Mouse (Mus musculus): ENCODE measurements around the gene Gpbp1.

Gene Gpbp1

DNA sequence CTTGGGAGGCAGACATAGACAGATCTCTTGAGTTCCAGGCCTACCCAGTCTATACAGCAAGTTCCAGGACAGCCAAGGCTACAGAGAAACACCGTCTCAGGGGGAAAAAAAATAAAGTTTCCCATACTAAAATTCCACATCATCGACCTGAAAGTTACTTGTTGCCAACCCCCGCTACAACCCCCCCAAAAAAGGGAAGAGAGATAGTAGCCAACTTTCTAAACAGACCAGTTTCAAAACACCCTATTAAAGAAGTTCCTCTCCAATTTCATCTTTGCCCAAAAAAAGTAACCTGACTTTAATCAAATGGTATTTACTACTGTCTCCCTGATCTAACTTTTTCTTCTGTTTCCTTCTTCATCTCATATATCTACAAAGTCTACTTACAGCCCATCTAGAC, 22.6 kb downstream of the Gpbp1 start:
- no peak for DNase-seq (ENCODE audit: low read depth, low spot score)

DNA sequence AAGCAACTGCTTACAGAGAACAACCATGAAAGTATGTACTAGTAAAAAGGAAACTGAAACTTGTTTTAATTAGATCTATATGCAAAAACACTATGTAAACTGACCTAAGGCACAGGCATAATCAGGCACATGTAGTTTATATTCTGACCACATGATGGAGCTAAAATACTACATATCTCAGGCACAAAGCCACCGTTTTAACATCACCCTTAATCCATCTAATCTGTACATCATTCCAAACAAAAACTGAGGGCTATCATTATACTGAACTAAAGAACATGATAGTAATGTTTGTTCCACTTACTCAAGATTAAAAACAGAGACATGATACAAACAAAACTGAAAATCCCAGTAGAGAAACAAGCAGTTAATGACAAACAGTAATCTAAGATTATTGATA, 28.5 kb downstream of the Gpbp1 start:
- DNase-seq (ENCODE audit: low read depth, low spot score): peak; percentile 45

DNA sequence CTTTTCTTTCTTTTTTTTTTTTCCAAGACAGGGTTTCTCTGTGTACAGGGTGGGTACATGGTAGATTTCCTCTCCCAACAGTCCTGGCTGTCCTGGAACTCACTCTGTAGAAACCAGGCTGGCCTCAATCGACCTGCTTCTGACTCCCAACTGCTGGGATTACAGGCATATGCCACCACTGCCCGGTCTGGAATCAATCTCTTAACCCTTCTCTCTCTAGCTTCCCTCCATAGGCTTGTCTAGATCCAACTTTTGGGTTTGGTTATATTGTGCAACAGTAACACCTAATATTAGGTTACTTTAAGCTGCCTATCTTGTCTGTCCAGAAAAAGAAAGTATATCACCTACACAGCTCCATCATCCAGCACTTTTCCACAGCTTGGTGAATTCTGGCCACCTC, 33.1 kb downstream of the Gpbp1 start:
- DNase-seq (ENCODE audit: low read depth, low spot score): no peak

DNA sequence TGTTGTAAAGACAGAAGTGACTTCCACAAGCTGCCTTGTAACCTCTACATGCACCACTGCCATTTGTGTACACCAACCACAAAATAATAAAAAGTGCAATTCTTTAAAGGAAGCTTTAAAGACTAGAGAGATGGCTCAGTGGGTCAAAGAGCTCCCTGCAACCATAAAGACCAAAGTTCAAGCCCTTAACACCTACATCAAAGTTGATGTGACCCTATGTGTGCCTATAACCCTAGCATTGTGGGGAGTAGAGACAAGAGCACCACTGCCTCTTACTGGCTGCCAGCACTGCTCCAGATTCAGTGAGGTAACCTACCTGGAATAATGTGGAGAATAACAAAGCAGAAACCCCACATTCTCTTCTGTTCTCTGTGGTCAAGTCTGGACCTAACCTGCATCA, 45.6 kb downstream of the Gpbp1 start:
- DNase-seq (ENCODE audit: low read depth, low spot score): no peak

DNA sequence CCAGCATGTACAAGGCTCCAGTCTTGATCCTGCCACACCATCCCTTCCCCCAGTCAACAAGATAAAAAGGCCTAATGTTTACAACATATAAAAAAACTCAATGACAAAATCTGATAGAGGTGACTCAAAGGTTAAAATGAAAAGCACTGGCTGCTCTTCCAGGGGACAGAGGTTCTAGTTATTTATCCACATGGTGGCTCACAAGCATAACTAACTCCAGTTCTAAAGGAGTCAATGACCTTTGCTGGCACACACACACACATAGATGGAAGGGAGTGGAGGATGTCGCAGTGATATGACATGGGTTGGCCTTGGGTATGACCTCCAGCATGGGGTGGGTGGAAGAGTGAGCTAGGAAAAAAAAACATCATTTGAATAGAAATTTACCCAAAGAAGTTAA, 58.7 kb downstream of the Gpbp1 start:
- peak; percentile 37 for DNase-seq (ENCODE audit: low read depth, low spot score)

DNA sequence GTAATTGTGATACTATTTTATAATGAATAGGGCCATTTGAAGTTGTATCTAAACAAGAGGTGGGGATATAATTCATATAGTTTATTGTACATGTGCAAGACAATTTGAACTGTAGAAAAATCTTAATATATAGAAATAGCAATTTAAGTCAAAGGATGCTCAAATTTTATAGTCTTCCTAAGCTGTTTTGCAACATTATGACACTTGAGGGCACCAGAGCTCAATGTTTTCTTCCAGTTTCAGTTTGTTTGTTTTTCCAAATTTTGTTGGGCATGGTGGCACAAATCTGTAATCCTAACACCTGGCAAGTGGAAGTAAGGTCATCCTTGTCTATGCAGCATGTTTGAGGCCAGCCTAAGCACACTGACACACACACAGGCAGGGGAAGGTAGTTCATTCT, 68.6 kb downstream of the Gpbp1 start:
- no peak for DNase-seq (ENCODE audit: low read depth, low spot score)

DNA sequence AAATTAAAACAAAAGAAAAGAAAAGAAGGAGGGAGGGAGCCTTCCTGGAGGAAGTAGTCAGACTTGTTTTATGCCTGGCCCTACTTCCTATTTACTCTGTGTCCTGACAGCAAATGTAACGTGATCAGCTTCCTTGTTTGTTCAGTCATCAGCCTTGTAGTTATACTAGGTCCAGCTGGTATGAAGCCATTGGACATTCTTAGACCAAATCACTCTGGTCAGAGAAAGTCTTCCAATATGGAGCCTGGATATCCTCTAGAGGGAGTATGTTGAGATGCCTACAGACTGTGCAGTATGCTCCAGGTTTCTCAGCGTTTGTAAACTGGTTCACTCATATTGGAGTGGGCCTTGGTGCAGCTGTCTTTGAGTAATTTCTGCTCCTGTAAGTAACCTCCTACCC, 71.8 kb downstream of the Gpbp1 start:
- DNase-seq (ENCODE audit: low read depth, low spot score): no peak

DNA sequence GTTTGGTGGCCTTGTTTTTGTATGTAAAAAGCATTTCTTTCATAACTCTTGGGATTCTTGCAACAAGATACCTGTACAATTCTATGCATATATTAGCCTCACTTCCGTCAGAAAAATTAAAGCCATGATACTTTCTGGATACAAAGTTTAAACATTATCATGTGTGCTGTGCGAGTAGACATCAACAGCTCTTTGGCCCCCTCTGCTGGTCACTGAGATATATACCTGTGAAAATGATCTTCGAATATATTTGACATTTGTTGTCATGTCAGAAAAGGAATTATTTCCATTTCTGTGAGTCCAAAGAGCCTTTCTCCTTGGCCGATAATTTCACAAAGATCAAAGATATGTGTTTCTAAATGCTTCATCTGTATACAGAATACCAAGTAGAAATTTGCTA, 76.8 kb downstream of the Gpbp1 start:
- peak; percentile 50 for DNase-seq (ENCODE audit: low read depth, low spot score)

DNA sequence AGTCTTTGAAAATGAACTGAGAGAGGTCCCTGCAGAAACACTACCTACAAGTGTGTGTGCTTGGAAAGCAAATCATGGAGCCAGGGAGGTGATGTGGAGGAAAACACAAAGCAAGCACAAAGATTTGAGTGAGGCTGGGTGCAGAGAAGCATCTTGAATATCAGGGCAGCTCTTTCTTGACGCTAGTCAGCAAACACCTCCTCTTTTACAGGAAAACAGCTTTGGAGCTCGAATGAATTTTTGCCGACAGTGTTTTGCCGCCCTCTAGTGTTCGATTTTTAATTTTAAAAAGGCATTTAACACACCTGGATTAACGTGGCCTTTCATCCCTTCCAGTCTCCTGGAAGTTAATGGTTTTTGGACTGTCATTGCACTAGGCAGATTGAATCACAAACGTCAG, 79.1 kb downstream of the Gpbp1 start:
- peak; percentile 59 for DNase-seq (ENCODE audit: low read depth, low spot score)

DNA sequence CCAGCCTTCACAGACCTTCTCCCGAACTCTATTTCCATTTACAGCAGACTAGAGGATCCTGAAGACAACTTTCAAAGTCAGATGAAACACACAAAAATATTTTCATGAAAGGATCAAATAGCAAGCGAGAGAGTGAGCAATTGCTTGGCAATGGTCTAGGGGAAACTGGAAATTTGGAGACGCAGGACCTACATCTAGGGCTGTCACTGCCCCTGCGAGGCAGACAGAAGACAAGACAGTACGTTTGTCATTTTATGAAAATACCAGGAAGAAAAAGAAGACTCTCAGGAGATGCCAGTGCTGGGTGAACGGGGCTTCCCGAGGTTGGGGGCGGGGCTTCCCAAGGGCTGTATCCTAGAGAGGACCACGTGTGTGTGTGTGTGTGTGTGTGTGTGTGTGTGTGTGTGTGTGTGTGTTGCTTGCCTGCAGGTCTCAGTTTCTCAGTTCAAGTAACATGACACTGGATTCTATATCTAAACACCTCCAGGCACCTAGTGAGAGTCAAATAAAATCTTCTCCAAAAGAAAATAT, 83.0 kb downstream of the Gpbp1 start:
- DNase-seq (ENCODE audit: low read depth, low spot score): no peak

DNA sequence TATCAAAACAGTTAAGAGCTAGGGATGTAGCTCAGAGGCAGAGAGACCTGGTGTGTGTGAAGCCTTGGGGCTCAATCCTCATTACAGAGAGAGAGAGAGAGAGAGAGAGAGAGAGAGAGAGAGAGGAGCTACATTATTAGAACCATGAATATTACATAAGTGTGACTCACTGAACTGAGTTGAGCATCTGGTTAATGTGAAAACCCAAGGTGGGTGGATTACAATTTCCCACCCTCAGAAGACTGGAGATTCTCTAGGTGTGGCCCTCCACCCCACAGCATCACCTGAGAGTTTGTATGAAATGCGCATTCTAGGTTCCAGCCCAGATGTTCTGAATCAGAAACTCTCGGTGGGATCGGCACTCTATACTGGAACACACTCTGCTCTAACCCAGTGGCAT, 84.0 kb downstream of the Gpbp1 start:
- DNase-seq (ENCODE audit: low read depth, low spot score): no peak

DNA sequence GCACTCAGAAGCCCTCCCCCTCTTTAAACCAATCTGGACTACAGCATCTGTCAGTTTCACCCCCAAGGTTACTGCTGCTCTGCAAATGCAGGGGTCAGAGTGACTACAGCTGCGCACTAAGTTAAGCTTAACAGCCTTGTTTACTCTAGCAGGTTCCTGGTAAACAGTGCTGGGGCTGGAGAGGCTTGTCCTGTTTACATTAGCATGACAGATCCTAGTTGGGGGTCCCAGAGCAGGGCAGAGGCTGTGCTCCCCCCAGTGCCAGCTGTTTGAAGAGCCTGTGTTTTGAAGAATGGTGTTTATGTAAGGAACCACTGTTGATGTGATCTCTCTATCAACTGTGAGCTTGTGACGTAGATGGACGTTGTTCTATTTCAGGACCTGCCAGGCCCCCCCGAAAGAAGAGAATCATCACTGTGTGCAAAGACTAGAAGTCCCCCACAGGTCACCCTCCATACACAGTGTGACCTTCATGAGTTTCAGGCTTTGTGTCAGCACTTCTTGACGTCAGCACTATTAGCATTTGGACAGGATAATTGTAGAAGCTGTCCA, 92.2 kb downstream of the Gpbp1 start:
- DNase-seq (ENCODE audit: low read depth, low spot score): peak; percentile 65

DNA sequence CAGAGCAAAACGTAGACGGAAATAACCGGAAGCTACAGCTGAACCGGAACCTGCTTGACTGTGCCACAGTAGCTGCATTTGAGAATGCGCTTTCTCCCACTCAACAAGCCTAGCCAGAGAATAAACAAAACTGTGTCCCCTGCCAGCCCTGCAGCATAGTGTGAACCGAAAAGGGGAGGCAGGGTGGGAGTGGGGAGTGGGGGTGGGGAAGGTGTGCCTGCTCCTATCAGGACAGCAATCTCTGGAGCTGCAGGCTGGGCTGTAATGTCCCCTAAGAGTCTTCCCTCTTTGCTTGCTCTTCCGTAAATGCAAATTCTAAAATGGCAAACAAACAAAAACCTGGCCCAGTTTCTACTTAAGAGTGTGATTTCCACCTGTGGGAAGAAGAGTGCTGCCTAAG, 92.8 kb downstream of the Gpbp1 start:
- DNase-seq (ENCODE audit: low read depth, low spot score): no peak

DNA sequence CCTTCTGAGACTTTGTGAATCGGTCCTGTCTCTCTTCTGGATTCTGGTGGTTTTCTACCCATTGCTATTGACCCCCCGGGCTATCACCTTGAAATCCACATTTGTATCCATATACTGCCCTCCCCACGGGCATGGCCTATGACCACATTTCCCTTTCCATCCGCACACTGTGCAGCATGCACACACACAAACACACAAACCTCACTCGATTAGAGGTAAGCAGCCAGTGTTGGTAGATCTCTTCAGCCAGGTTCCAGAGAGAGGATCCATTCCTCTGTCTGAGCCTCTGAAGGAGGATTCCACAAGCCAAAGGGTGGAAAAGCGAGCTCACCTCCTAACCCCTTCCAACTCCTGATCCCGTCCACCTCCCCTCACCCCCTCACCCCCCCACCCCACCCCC, 94.4 kb downstream of the Gpbp1 start:
- DNase-seq (ENCODE audit: low read depth, low spot score): no peak

DNA sequence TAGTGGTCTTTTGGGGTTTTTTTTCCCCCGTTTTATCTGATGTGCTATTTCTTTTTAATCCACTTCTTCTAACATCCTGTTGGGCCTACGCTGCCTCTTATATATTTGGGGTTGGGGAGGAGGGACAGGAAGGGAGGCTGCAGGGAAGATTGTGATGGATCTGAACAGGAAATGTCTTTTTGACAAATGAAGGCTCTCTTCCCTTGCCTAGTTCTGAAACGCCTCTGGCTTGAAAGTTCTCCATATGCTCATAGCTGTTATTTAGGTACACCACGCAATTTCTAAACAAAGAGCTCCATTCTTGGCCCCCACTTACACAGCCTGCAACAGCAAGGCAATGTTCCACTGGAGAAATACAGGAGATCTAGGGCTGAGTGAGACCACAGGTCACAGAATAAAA, 95.0 kb downstream of the Gpbp1 start:
- no peak for DNase-seq (ENCODE audit: low read depth, low spot score)

DNA sequence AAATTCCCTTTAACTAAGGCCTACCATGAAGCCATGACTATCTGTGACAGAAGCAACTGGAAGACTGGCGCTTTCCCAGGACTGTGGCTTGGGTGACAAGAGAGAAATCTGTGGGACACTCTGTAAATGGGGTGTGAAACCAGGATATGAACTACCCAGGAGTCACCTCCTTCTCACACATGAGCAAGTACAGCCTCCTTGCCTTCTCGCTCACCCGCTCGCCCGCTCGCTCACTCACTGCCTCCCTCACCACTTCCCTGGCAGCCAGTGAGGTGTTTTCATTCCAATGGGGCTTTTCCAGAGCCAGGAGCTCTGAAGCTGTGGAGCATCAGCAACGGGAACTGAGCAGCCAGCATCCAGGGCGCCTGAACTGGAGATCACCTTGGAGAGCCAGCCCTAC, 95.6 kb downstream of the Gpbp1 start:
- no peak for DNase-seq (ENCODE audit: low read depth, low spot score)

DNA sequence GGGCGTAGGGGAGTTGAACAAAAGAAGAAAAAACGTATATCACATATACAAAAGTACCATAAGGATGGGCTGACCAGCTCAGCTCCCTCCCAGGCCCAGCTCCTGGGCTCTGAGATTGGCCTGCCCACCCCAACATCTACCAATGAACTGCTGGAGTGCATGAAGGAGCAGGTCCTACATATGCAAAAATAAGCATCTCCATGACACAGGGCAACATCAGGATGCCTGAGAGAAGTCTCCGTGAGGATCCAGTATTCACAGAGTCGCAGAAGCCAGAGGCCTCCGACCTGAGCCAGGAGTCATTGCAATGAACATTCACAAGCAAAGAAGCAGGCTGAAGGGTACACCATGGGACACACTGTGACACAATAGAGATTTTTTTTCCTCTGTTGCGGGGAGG, 96.5 kb downstream of the Gpbp1 start:
- DNase-seq (ENCODE audit: low read depth, low spot score): peak; percentile 79

DNA sequence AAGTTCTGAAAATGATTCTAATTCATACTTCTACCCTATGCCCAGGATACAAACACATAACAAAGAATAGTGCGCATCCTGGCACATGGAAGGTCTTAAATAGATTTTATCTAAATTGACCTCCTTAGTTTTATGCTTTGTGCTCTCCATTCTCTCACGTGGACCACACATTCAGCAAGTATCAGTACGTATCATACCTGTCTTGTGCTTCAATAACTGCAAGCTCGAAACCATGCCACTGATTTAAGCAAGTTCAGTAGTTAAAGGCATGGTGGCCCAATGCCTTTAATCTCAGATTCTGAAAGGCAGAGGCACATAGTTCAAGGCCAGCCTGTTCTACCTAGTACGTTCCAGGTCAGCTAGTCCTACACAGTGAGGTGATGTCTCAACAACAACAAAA, 98.5 kb downstream of the Gpbp1 start:
- DNase-seq (ENCODE audit: low read depth, low spot score): no peak

DNA sequence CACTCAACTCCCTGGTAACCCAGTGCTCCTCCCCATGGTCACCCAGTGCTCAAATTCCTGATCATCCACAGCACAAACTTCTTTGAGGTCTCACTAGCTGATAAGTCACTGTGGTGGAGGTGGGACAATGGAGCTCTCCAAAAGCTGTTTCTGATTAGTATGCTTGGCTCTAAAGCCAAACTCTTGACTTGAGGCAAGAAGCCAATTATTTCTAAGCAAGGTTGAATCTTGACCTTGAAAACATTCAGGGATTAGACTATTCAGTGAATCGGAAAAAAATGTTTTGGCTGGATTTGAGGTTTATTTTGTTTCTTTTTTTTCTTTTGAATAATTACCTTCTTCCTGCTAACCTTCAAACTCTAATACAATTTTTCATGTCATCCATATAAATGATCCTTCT, 98.9 kb downstream of the Gpbp1 start:
- no peak for DNase-seq (ENCODE audit: low read depth, low spot score)

DNA sequence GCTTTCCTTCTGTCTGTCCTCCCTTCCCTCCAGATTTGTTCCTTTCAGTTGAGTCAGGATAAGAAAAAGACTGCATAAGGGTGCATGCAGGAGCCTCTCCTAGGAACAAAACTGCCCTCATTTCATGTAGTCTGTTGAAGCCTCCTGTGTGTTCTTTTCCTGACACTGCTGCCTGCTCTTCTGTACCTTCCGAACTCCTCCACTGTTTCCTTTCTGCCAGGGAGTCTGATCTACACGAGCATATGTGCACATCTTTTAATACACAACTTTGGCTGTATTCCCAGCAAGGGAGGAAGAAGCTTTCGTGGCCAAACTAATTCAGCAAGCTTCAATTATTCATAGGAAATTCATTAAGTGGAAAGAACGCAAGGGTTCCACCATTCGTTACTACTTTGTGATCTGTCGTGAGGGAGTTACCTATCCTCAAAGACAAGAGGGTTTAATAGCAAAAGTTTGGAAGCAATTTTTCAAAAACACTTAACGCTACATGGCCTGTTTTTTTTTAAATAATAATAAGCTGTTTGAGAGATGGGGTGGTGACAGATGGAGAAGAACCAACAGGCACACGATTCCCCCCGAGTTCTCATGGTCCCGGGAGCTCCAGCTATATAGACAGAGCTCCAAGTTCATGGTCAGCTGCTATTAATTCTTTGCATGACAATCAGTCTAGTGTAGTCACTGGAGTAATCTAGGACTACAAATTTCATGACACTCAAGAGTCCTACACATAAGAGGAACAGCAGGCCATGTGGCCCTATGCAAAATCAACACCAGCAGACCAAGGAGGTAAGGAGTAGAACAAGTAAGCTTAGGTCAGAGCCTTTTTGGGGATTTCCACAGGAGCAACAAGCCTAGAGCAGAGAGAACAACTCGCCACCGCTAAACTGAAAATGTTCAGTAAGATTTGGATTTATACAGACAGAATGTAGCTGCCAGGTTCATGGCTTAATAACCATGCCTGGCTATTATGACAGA, 105.6 kb downstream of the Gpbp1 start:
- DNase-seq (ENCODE audit: low read depth, low spot score): no peak

Data from R1 (cell line).